Mouse (Mus musculus) testis, postnatal 14 days (tissue): ENCODE data around the gene Rasl10a.

Source experiments
- DNase-seq: peaks from one replicate; pipeline ENCODE4 v3.0.0; 2021; ENCODE audit warnings: low spot score

Gene Rasl10a

GRCm38 (mm10) chr11:5052200-5052854 lies 5.6 kb upstream of the Rasl10a start:
- DNase-seq, result no peak

GRCm38 (mm10) chr11:5054151-5054550 lies 3.8 kb upstream of the Rasl10a start:
- no peak for DNase-seq

- no peak for DNase-seq
Observed at GRCm38 (mm10) chr11:5054874-5055273, 3.1 kb upstream of the Rasl10a start.

- DNase-seq, result no peak
Observed at GRCm38 (mm10) chr11:5055945-5056938, 1.7 kb upstream of the Rasl10a start.

GRCm38 (mm10) chr11:5057064-5057463 lies 864 bp upstream of the Rasl10a start:
- no peak for DNase-seq

- DNase-seq, result no peak
Observed at GRCm38 (mm10) chr11:5057541-5057855, 430 bp upstream of the Rasl10a start.

GRCm38 (mm10) chr11:5058783-5059182 lies 855 bp downstream of the Rasl10a start:
- no peak for DNase-seq

- peak; percentile 45 for DNase-seq
Observed at GRCm38 (mm10) chr11:5059230-5059629, 1.3 kb downstream of the Rasl10a start.

GRCm38 (mm10) chr11:5059704-5060156 lies 1.8 kb downstream of the Rasl10a start:
- peak; percentile 76 for DNase-seq

- DNase-seq, result no peak
Observed at GRCm38 (mm10) chr11:5060756-5061412, 3.0 kb downstream of the Rasl10a start.

GRCm38 (mm10) chr11:5061413-5062139 lies 3.6 kb downstream of the Rasl10a start:
- DNase-seq, result peak; percentile 91

- DNase-seq, result peak; percentile 58
Observed at GRCm38 (mm10) chr11:5062326-5062725, 4.4 kb downstream of the Rasl10a start.

GRCm38 (mm10) chr11:5062860-5063505 lies 5.1 kb downstream of the Rasl10a start:
- DNase-seq, result peak; percentile 88

GRCm38 (mm10) chr11:5063561-5064281 lies 5.8 kb downstream of the Rasl10a start:
- DNase-seq, result peak; percentile 52

GRCm38 (mm10) chr11:5064282-5065055 lies 6.5 kb downstream of the Rasl10a start:
- DNase-seq, result no peak

- peak; percentile 89 for DNase-seq
Observed at GRCm38 (mm10) chr11:5065056-5065821, 7.3 kb downstream of the Rasl10a start, which contains the start of gene Gas2l1. Gene Gas2l1, minus strand, starts transcription at chr11:5065327.

- DNase-seq, result no peak
Observed at GRCm38 (mm10) chr11:5067063-5067462, 9.1 kb downstream of the Rasl10a start.

GRCm38 (mm10) chr11:5068126-5068971 lies 10.4 kb downstream of the Rasl10a start:
- DNase-seq, result no peak
